Mouse (Mus musculus): ENCODE measurements around the gene Rapgef1. TPM values are rescaled to one million over a fixed set of nuclear protein-coding genes. Genes with fewer than 3 reads are reported as not detected.

Rapgef1 gene
- polyA plus RNA-seq, 1 experiment from 2014 or later: 26.3 TPM

DNA sequence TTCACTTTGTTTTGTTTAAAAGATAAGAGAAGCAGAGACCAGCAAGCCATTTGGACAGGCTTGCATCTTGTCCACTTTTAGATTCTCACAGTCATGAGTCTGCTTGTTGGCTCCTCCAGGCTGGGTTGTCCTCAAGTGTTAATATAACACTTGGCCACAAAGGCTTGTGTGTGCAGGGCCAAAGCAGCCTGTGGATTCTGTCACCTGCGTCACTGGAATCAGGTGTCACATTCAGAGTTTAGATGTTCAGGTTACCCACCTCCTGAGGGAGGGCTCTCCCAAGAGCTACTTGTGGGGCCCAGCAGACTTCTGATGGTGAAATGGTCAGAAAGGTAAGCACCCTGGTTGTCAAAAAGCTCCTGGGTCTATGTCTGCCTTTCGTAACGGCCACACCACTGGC, 103.6 kb downstream of the Rapgef1 start:
- WGBS: 90% methylated on average over 3 of the region's 3 CpGs
- Histone ChIP-seq H3K27me3 (replicated peaks) (no peaks in the 10 kb centered on the region), H3K9ac (no peak overlapping the region), H3K4me2 (replicated peaks) (no peak overlapping the region), H3K27ac (no peak overlapping the region), H3K4me3 (no peak overlapping the region), H3K4me1 (no peaks in the 10 kb centered on the region), H3K9me3 (no peaks in the 10 kb centered on the region), H3K36me3 (peaks cover 82% of the 10 kb centered on the region)
- no peak for ATAC-seq (ENCODE audit: low FRiP score, low read depth)

GRCm38 (mm10) chr2:29724664-29725365, 105.3 kb downstream of the Rapgef1 start:
- ATAC-seq (ENCODE audit: low FRiP score, low read depth): no peak
- no peaks in the 10 kb centered on the region for H3K27me3 ChIP-seq (replicated peaks)
- no peaks in the 10 kb centered on the region for H3K4me1 ChIP-seq
- peaks cover 86% of the 10 kb centered on the region for H3K36me3 ChIP-seq
- H3K4me3 ChIP-seq: no peak overlapping the region
- H3K9ac ChIP-seq: no peak overlapping the region
- no peak overlapping the region for H3K27ac ChIP-seq
- WGBS: 84% methylated on average over 5 of the region's 5 CpGs
- H3K9me3 ChIP-seq: no peaks in the 10 kb centered on the region
- H3K4me2 ChIP-seq (replicated peaks): no peak overlapping the region

DNA sequence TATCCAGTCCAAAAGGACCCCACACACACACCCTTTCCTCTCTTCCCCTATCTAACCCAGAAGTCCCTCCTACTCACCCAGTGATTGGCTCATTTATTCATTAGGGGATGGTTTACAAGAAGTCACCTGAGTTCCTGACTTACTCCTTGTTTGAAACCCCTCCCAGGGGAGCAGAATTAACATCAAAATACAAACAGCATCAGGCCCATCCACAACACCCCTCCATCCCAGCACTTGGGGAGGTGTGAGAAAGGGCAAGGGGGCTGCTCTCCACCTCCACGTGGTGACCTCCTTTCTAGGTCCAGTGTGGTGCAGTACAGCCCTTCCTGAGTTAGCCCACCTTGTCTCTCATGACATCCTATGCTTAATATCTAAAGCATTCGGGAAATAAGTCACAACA, 110.0 kb downstream of the Rapgef1 start:
- Histone ChIP-seq H3K27ac (no peak overlapping the region), H3K9ac (no peak overlapping the region), H3K4me1 (no peaks in the 10 kb centered on the region), H3K4me3 (no peak overlapping the region), H3K4me2 (replicated peaks) (no peak overlapping the region), H3K36me3 (peaks cover 92% of the 10 kb centered on the region), H3K27me3 (replicated peaks) (no peaks in the 10 kb centered on the region), H3K9me3 (no peaks in the 10 kb centered on the region)
- no peak for ATAC-seq (ENCODE audit: low FRiP score, low read depth)
- WGBS: 48% methylated on average over 2 of the region's 2 CpGs

- no peak overlapping the region for H3K4me2 ChIP-seq (replicated peaks)
- WGBS: 80% methylated on average over 3 of the region's 3 CpGs
- H3K36me3 ChIP-seq: peaks cover 92% of the 10 kb centered on the region
- H3K4me1 ChIP-seq: no peaks in the 10 kb centered on the region
- no peak overlapping the region for H3K27ac ChIP-seq
- no peaks in the 10 kb centered on the region for H3K9me3 ChIP-seq
- no peak overlapping the region for H3K9ac ChIP-seq
- H3K4me3 ChIP-seq: no peak overlapping the region
- ATAC-seq (ENCODE audit: low FRiP score, low read depth): no peak
- no peaks in the 10 kb centered on the region for H3K27me3 ChIP-seq (replicated peaks)
Observed at GRCm38 (mm10) chr2:29731545-29731944, 112.0 kb downstream of the Rapgef1 start.

DNA sequence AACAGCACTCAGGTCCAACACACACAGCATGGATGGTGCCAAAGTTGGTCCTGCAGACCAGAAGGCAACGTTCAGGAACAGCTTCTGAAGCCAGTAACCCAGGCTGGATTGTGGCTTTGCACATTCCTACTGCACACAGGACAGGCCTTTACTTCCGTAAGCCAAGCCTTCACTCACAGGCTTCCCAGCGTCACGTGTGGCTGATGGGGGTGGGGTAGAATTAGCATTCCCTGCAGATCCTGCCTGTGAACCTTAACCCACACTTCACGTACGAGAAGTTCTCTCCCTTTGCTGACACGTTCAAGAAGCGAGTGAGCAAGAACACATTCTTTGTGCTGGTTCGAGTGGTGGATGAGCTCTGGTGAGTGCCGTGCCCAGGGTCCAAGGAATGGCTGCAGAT, 113.0 kb downstream of the Rapgef1 start:
- no peak for ATAC-seq (ENCODE audit: low FRiP score, low read depth)
- H3K9ac ChIP-seq: no peak overlapping the region
- H3K9me3 ChIP-seq: no peaks in the 10 kb centered on the region
- no peaks in the 10 kb centered on the region for H3K4me1 ChIP-seq
- H3K27me3 ChIP-seq (replicated peaks): no peaks in the 10 kb centered on the region
- H3K4me3 ChIP-seq: no peak overlapping the region
- H3K36me3 ChIP-seq: peaks cover 93% of the 10 kb centered on the region
- 94% methylated on average over 10 of the region's 10 CpGs for WGBS
- no peak overlapping the region for H3K4me2 ChIP-seq (replicated peaks)
- H3K27ac ChIP-seq: no peak overlapping the region

DNA sequence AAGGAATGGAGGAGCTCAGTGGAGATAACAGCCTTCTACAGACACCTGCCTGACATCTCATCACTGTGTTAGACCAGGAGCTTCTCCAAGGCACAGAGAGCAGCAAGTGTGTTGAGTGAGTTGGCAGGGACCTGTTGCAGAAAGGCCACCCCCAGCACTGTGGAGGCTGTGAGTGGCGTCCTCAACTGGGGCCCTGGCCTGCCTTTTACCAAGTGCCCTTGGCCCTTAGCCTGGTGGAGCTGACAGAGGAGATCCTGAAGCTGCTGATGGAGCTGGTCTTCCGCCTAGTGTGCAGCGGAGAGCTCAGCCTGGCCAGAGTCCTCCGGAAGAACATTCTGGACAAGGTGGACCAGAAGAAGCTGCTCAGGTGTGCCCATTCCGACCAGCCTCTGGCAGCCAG, 113.8 kb downstream of the Rapgef1 start:
- Histone ChIP-seq H3K4me1 (no peaks in the 10 kb centered on the region), H3K36me3 (peaks cover 93% of the 10 kb centered on the region), H3K27ac (no peak overlapping the region), H3K4me3 (no peak overlapping the region), H3K27me3 (replicated peaks) (no peaks in the 10 kb centered on the region), H3K9ac (no peak overlapping the region), H3K4me2 (replicated peaks) (no peak overlapping the region), H3K9me3 (no peaks in the 10 kb centered on the region)
- WGBS: 96% methylated on average over 5 of the region's 5 CpGs
- no peak for ATAC-seq (ENCODE audit: low FRiP score, low read depth)

DNA sequence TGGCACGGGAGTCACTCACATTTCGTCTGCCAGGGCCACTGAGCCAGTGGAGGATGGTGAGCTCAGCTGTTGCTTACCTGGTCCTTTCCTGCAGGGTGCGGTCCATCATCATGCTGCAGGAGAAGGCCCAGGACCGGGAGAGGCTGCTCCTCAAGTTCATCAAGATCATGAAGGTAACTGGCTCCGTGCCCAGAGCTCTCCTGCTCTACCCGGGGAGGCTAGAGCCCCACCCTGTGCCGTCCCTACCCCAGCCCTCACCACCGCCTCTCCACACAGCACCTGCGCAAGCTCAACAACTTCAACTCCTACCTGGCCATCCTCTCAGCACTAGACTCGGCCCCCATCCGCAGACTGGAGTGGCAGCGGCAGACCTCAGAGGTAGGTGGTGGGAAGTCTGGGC, 116.2 kb downstream of the Rapgef1 start:
- H3K36me3 ChIP-seq: peaks cover 88% of the 10 kb centered on the region
- ATAC-seq (ENCODE audit: low FRiP score, low read depth): no peak

DNA sequence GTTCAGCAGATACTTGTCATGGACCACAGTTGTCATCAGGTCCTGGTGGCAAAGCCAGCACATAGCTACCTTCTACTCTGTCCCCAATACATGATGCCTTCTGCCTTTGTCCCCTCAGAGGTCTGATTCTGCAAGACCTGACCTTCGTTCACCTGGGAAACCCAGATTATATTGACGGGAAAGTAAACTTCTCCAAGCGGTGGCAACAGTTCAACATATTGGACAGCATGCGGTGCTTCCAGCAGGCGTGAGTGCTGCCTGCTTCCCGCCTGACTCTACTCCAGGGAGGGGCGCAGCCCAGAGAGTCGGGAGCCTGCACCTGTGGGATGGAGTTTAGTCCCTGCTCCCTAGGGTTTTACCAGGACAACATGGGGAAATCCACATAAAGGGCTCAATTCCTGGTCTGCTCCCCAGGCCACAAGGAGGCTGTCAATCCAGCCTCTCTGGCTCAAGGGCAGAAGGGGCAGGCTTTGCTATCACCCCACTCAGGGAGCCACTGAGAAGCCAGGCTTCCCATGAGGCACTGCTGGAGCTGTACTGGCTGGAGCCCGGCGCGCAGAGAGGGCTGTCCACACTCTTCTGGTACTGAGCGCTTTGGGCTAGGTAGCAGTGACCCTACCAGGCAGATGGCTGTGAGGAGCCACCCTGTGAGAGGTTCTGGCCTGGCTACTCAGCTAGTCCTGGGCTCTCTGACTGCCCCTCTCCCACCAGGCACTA, 117.8 kb downstream of the Rapgef1 start:
- Histone ChIP-seq H3K27ac (no peak overlapping the region), H3K4me3 (no peak overlapping the region), H3K4me2 (replicated peaks) (no peak overlapping the region), H3K9me3 (no peaks in the 10 kb centered on the region), H3K4me1 (no peaks in the 10 kb centered on the region), H3K36me3 (peaks cover 76% of the 10 kb centered on the region), H3K27me3 (replicated peaks) (no peaks in the 10 kb centered on the region), H3K9ac (no peak overlapping the region)
- no peak for ATAC-seq (ENCODE audit: low FRiP score, low read depth)
- WGBS: 89% methylated on average over 12 of the region's 12 CpGs

More for the DNA sequence above, 116.2 kb downstream of the Rapgef1 start:
- Histone ChIP-seq H3K27ac (no peak overlapping the region), H3K9ac (no peak overlapping the region), H3K4me2 (replicated peaks) (no peak overlapping the region), H3K4me1 (no peaks in the 10 kb centered on the region), H3K4me3 (no peak overlapping the region), H3K27me3 (replicated peaks) (no peaks in the 10 kb centered on the region), H3K9me3 (no peaks in the 10 kb centered on the region)
- WGBS: 94% methylated on average over 12 of the region's 12 CpGs

DNA sequence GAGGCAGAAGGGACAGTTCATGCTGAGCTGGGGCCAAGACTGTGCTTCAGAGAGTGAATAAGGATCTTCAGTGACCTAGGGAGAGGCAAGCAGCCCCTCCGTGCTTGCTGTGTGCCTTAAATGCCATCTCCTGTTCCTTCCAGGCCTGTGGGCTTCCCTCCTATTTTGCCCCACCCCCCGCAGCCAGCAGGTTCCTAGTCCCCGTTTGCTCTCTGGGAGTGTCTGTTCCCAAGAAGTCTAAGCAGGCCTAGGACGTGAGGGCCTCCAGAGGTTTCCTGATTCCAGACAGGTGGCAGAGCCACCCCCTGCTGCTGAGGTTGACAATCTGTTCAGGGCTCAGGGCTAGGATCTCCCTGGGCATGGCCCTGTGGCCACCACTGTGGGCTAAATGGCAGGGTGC, 119.3 kb downstream of the Rapgef1 start:
- ATAC-seq (ENCODE audit: low FRiP score, low read depth): no peak
- Histone ChIP-seq H3K9me3 (no peaks in the 10 kb centered on the region), H3K36me3 (peaks cover 62% of the 10 kb centered on the region), H3K9ac (no peak overlapping the region), H3K27me3 (replicated peaks) (no peaks in the 10 kb centered on the region), H3K4me1 (no peaks in the 10 kb centered on the region), H3K4me3 (no peak overlapping the region), H3K27ac (no peak overlapping the region), H3K4me2 (replicated peaks) (no peak overlapping the region)
- WGBS: 72% methylated on average over 4 of the region's 4 CpGs

DNA sequence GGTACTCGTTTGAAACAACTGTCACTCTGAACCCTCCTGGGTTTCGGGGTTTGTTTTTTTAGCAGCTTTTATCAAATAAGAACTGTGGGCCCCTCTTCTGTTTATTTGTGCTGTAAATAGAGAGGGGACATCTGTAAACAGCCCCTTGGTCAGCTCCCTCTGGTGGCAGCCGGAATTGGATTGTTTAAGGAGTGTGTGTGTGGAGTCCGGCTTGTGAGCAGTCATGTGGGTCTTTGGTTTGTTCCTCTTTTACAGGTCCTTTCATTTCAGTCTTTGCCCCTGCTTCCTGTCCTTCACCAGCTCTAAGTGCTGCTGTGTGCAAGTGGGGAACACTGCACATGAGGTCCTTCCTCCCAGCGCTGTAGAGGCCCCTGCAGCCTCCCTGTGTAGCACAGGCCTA, 119.8 kb downstream of the Rapgef1 start:
- H3K27me3 ChIP-seq (replicated peaks): no peaks in the 10 kb centered on the region
- H3K9me3 ChIP-seq: no peaks in the 10 kb centered on the region
- H3K4me2 ChIP-seq (replicated peaks): no peak overlapping the region
- WGBS: 76% methylated on average over 5 of the region's 5 CpGs
- no peak overlapping the region for H3K9ac ChIP-seq
- H3K4me1 ChIP-seq: no peaks in the 10 kb centered on the region
- H3K4me3 ChIP-seq: no peak overlapping the region
- no peak overlapping the region for H3K27ac ChIP-seq
- H3K36me3 ChIP-seq: peaks cover 56% of the 10 kb centered on the region
- ATAC-seq (ENCODE audit: low FRiP score, low read depth): no peak

DNA sequence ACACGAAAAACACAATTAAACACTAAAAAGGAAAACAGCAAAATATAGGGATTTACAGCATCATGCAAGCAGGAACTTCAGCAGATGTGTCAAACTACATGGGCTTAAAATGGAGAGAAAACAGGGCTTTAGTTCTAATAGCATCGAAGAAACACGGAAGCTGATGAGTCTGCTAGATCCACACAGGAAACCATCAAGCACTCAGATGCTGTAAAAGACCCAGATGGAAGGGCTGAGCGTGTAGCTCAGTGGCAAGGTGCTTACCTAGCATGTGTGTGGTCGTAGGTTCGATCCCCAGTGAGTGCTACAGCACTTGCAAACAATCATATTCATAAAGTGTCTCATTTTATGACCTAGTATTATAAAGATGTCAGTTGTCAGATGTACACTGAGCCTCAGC, 121.7 kb downstream of the Rapgef1 start:
- H3K4me2 ChIP-seq (replicated peaks): no peak overlapping the region
- H3K36me3 ChIP-seq: peaks cover 38% of the 10 kb centered on the region
- no peak overlapping the region for H3K27ac ChIP-seq
- H3K9ac ChIP-seq: no peak overlapping the region
- no peaks in the 10 kb centered on the region for H3K9me3 ChIP-seq
- no peak for ATAC-seq (ENCODE audit: low FRiP score, low read depth)
- H3K4me3 ChIP-seq: no peak overlapping the region
- WGBS: 91% methylated on average over 6 of the region's 6 CpGs
- no peaks in the 10 kb centered on the region for H3K4me1 ChIP-seq
- peaks cover 13% of the 10 kb centered on the region for H3K27me3 ChIP-seq (replicated peaks)

DNA sequence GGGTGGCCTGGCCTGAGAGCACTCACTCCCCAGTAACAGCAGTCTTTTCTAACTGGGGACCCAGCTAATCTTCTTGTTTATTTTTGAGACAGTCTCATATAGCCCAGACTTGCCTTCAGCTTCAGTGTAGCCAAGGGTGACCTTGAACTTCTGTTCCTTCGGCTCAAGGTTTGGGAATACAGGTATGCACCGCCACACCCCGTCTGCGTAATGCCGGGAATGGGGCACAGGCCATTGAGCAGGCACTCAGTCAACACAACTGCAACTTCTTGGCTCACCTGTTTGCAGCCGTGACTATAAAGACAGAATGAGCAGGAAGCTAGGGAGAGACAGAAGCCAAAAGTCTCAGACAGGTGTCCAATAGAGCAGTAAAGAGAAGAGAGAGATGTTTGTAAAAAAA, 124.7 kb downstream of the Rapgef1 start:
- ATAC-seq (ENCODE audit: low FRiP score, low read depth): no peak
- H3K4me3 ChIP-seq: no peak overlapping the region
- H3K9me3 ChIP-seq: no peaks in the 10 kb centered on the region
- WGBS: 90% methylated on average over 6 of the region's 6 CpGs
- no peak overlapping the region for H3K9ac ChIP-seq
- H3K36me3 ChIP-seq: peaks cover 11% of the 10 kb centered on the region
- peaks cover 6% of the 10 kb centered on the region for H3K4me1 ChIP-seq
- H3K27ac ChIP-seq: no peak overlapping the region
- peaks cover 39% of the 10 kb centered on the region for H3K27me3 ChIP-seq (replicated peaks)
- no peak overlapping the region for H3K4me2 ChIP-seq (replicated peaks)

All from neural tube, embryonic 12.5 days (tissue).